11 mouse cellular contexts compared by ENCODE assay signal in the genomic region with DNA sequence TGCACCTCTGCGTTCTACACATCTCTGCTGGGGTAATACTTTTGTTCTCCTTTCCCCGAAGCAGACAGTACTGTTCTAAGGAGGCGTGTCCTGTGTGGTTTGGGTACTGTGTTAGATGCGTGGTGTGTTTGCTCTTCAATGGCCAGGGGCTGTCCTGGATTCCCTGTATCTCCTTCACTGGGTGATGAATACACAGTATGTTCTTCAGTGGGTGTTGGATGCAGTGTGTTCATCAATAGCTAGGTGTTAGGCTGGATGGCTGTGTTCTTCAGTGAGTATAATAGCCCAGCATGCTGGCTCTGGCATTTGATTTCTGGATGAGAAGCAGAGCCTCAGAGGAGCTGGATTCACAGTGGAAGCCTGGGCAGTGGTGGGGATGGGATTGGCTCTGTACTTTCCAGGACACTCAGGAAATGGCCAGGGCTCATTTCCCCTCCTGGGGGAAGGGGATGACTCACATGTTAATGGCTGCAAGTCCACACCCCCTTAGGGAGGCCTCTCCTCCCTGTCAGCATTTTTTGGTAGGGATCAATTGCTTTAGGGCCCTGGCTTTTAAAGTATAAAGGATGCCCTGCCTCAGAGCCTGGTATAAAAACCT.
DNase-seq lines count a peak whose midpoint lies in the region; ATAC-seq and TF ChIP-seq lines count a peak whose summit lies in the region.
"Had no signal": no experiment of that assay in that cellular context is flagged by ENCODE, and none has a peak within 500 bp of the region (broad histone marks: within the 10 kb centered on the region; RNA-seq: fewer than 3 reads in every experiment).

No protein-coding gene starts in this region.

- DNase-seq in adrenal gland, postnatal 36 days: peak; percentile 3 to 10
- DNase-seq in adrenal gland, adult 8-10 months: no peak
- no peak for DNase-seq in layer of hippocampus, adult 2 months (ENCODE audit: low spot score in 2 of 2)
- DNase-seq in layer of hippocampus, adult 11-12 months (ENCODE audit: low spot score): no peak
- no peak for DNase-seq in forebrain, embryonic 10.5 days (ENCODE audit: extremely low spot score, low spot score)
- no peak for DNase-seq in layer of hippocampus, adult 8-10 months (ENCODE audit: low spot score in 2 of 2)
- no peak for DNase-seq in heart, adult 9 months (ENCODE audit: low spot score in 2 of 2)
- DNase-seq: kidney, postnatal 36 days had no signal

- H3K9ac ChIP-seq in midbrain, embryonic 16.5 days (ENCODE audit: low read depth, low read length): 0 out of 2 replicates have a peak overlapping the region, but pooled peaks have one; percentile 18
- H3K9ac ChIP-seq: heart, embryonic 15.5 days; limb, embryonic 13.5 days had no signal

- no peak overlapping the region for H3K4me3 ChIP-seq in layer of hippocampus, adult 2 months
- H3K4me3 ChIP-seq in forebrain, embryonic 10.5 days: no peak overlapping the region
- no peak overlapping the region for H3K4me3 ChIP-seq in midbrain, embryonic 16.5 days (ENCODE audit: low read depth, low read length)
- H3K4me3 ChIP-seq: heart, embryonic 15.5 days; limb, embryonic 13.5 days had no signal

- H3K9me3 ChIP-seq in forebrain, embryonic 10.5 days: no peaks in the 10 kb centered on the region
- H3K9me3 ChIP-seq in midbrain, embryonic 16.5 days (replicated peaks; ENCODE audit: control insufficient read depth, low read length, poor library complexity, severe bottlenecking): no peaks in the 10 kb centered on the region
- H3K9me3 ChIP-seq: heart, embryonic 15.5 days; limb, embryonic 13.5 days had no signal

- WGBS in forebrain, embryonic 10.5 days: 80% methylated on average over 4 of the region's 4 CpGs
- 79% methylated on average over 4 of the region's 4 CpGs for WGBS in midbrain, embryonic 16.5 days

- ATAC-seq in midbrain, embryonic 16.5 days: peak; percentile 50

- H3K27me3 ChIP-seq in forebrain, embryonic 10.5 days (ENCODE audit: poor library complexity, severe bottlenecking): no peaks in the 10 kb centered on the region
- no peaks in the 10 kb centered on the region for H3K27me3 ChIP-seq in midbrain, embryonic 16.5 days (ENCODE audit: control insufficient read depth, insufficient read depth, low read depth, low read length)
- H3K27me3 ChIP-seq: heart, embryonic 15.5 days; limb, embryonic 13.5 days had no signal

- peak overlapping the region; percentile 71 for H3K27ac ChIP-seq in layer of hippocampus, adult 2 months
- peak overlapping the region; percentile 4 for H3K27ac ChIP-seq in forebrain, embryonic 10.5 days
- peak overlapping the region; percentile 43 for H3K27ac ChIP-seq in midbrain, embryonic 16.5 days (ENCODE audit: low read length)
- H3K27ac ChIP-seq: heart, embryonic 15.5 days; limb, embryonic 13.5 days had no signal

- H3K4me1 ChIP-seq in forebrain, embryonic 10.5 days: peaks cover 18% of the 10 kb centered on the region
- H3K4me1 ChIP-seq in midbrain, embryonic 16.5 days (ENCODE audit: control insufficient read depth, insufficient read depth, low read length): peaks cover 20% of the 10 kb centered on the region

- TF ChIP-seq CTCF in layer of hippocampus, adult 2 months (conservative IDR thresholded peaks at IDR 0.05): no peak

- no peak overlapping the region for H3K4me2 ChIP-seq in midbrain, embryonic 16.5 days (ENCODE audit: low read length)
- H3K4me2 ChIP-seq: heart, embryonic 15.5 days; limb, embryonic 13.5 days had no signal

- H3K36me3 ChIP-seq in forebrain, embryonic 10.5 days (replicated peaks): no peaks in the 10 kb centered on the region
- H3K36me3 ChIP-seq in midbrain, embryonic 16.5 days (ENCODE audit: control insufficient read depth, insufficient read depth, low read length): no peaks in the 10 kb centered on the region
- H3K36me3 ChIP-seq: heart, embryonic 15.5 days; limb, embryonic 13.5 days had no signal

Comparison
In these comparisons a context has a peak if more than half of its experiments do, and no peak if none do; other contexts are left out.
1. DNase-seq: peak in adrenal gland, postnatal 36 days (2 of 2); none in adrenal gland, adult 8-10 months (single experiment), layer of hippocampus, adult 2 months (0 of 2), layer of hippocampus, adult 11-12 months (single experiment), forebrain, embryonic 10.5 days (single experiment), layer of hippocampus, adult 8-10 months (0 of 2) and heart, adult 9 months (0 of 2).
2. H3K27ac ChIP-seq: peak in every context shown above with its lines; median percentile 71 in layer of hippocampus, adult 2 months; 43 in midbrain, embryonic 16.5 days; 4 in forebrain, embryonic 10.5 days.